Mouse (Mus musculus): ENCODE results near the gene Atrnl1.
"Not testable (repeated sequence)": the region's sequence is repeated elsewhere in the genome, so short reads cannot be mapped to it uniquely, and the experiment has no call there.

Atrnl1 gene

GRCm38 (mm10) chr19:57686596-57686995, 75.8 kb downstream of the Atrnl1 start:
- DNase-seq (ENCODE audit: low read depth, low spot score) = no peak

GRCm38 (mm10) chr19:57692566-57692965, 81.7 kb downstream of the Atrnl1 start:
- no peak for DNase-seq (ENCODE audit: low read depth, low spot score)

GRCm38 (mm10) chr19:57696781-57697180, 85.9 kb downstream of the Atrnl1 start:
- not testable (repeated sequence) for DNase-seq (ENCODE audit: low read depth, low spot score)

- no peak for DNase-seq (ENCODE audit: low read depth, low spot score)
These were observed 102.3 kb downstream of the Atrnl1 start for GRCm38 (mm10) chr19:57713138-57713537.

GRCm38 (mm10) chr19:57724920-57725319, 114.1 kb downstream of the Atrnl1 start:
- DNase-seq (ENCODE audit: low read depth, low spot score) = peak; percentile 59

- DNase-seq (ENCODE audit: low read depth, low spot score) = no peak
These were observed 114.5 kb downstream of the Atrnl1 start for GRCm38 (mm10) chr19:57725326-57725725.

- DNase-seq (ENCODE audit: low read depth, low spot score) = no peak
These were observed 116.2 kb downstream of the Atrnl1 start for GRCm38 (mm10) chr19:57727009-57727408.

GRCm38 (mm10) chr19:57737475-57737874, 126.6 kb downstream of the Atrnl1 start:
- no peak for DNase-seq (ENCODE audit: low read depth, low spot score)

GRCm38 (mm10) chr19:57745579-57745978, 134.7 kb downstream of the Atrnl1 start:
- DNase-seq (ENCODE audit: low read depth, low spot score) = no peak

GRCm38 (mm10) chr19:57746553-57746952, 135.7 kb downstream of the Atrnl1 start:
- no peak for DNase-seq (ENCODE audit: low read depth, low spot score)

GRCm38 (mm10) chr19:57752189-57752588, 141.4 kb downstream of the Atrnl1 start:
- DNase-seq (ENCODE audit: low read depth, low spot score) = no peak

GRCm38 (mm10) chr19:57762526-57762925, 151.7 kb downstream of the Atrnl1 start:
- DNase-seq (ENCODE audit: low read depth, low spot score) = no peak

GRCm38 (mm10) chr19:57764576-57765371, 153.9 kb downstream of the Atrnl1 start:
- no peak for DNase-seq (ENCODE audit: low read depth, low spot score)

- no peak for DNase-seq (ENCODE audit: low read depth, low spot score)
These were observed 156.2 kb downstream of the Atrnl1 start for GRCm38 (mm10) chr19:57767051-57767450.

- DNase-seq (ENCODE audit: low read depth, low spot score) = no peak
These were observed 157.8 kb downstream of the Atrnl1 start for GRCm38 (mm10) chr19:57768661-57769060.

- no peak for DNase-seq (ENCODE audit: low read depth, low spot score)
These were observed 171.7 kb downstream of the Atrnl1 start for GRCm38 (mm10) chr19:57782366-57783089.

GRCm38 (mm10) chr19:57786699-57787098, 175.9 kb downstream of the Atrnl1 start:
- DNase-seq (ENCODE audit: low read depth, low spot score) = no peak

GRCm38 (mm10) chr19:57802207-57802606, 191.4 kb downstream of the Atrnl1 start:
- DNase-seq (ENCODE audit: low read depth, low spot score) = no peak

GRCm38 (mm10) chr19:57802771-57803482, 192.1 kb downstream of the Atrnl1 start:
- peak; percentile 28 for DNase-seq (ENCODE audit: low read depth, low spot score)

- no peak for DNase-seq (ENCODE audit: low read depth, low spot score)
These were observed 192.6 kb downstream of the Atrnl1 start for GRCm38 (mm10) chr19:57803483-57803820.

GRCm38 (mm10) chr19:57808363-57808762, 197.5 kb downstream of the Atrnl1 start:
- no peak for DNase-seq (ENCODE audit: low read depth, low spot score)

- DNase-seq (ENCODE audit: low read depth, low spot score) = no peak
These were observed 203.5 kb downstream of the Atrnl1 start for GRCm38 (mm10) chr19:57814291-57814690.

Data from CD4-positive helper T cell, adult 2 months (primary cell).